Mouse (Mus musculus) heart, embryonic 14.5 days (tissue): ENCODE measurements around the gene Gm17268. TPM values are rescaled to one million over a fixed set of nuclear protein-coding genes. Genes with fewer than 3 reads are reported as not detected.
A peak's percentile ranks its signal among the peaks of the same experiment; 100 is the strongest.

Experiments used
- ATAC-seq: fragments of 200-750 bp; cut with Nextera tagmentation; 2 replicates; pipeline ENCODE4 v1.8.0; 2017; ENCODE audit warnings: low read depth, moderate TSS enrichment; ENCODE audit not compliant: insufficient number of reproducible peaks, insufficient read depth, low FRiP score
- H3K27ac ChIP-seq, 2 experiments: fragments of 200-500 bp in 1 of 2; fragments of 300-500 bp in 1 of 2; sonication (generic) in 1 of 2; replicated peaks in 1 of 2; 2 replicates each; pipeline ENCODE4 v1.5.1; 2012 to 2014; ENCODE audit warnings: low read depth in 2 of 2, low read length in 2 of 2, control low read depth in 1 of 2, mild to moderate bottlenecking in 1 of 2, mixed read lengths in 1 of 2; ENCODE audit not compliant: control insufficient read depth in 1 of 2, insufficient read depth in 1 of 2
- H3K27me3 ChIP-seq: fragments of 300-500 bp; sonication (generic); 2 replicates; pipeline ENCODE4 v1.6.1; 2014; ENCODE audit warnings: mild to moderate bottlenecking, low read length, control low read depth; ENCODE audit not compliant: control insufficient read depth, insufficient read depth
- H3K36me3 ChIP-seq: fragments of 300-500 bp; sonication (generic); 2 replicates; pipeline ENCODE4 v1.6.1; 2014; ENCODE audit warnings: mild to moderate bottlenecking, control low read depth, low read length, mixed read lengths; ENCODE audit not compliant: control insufficient read depth, insufficient read depth
- H3K4me1 ChIP-seq, 2 experiments: fragments of 200-500 bp in 1 of 2; fragments of 300-500 bp in 1 of 2; sonication (generic) in 1 of 2; 2 replicates each; pipeline ENCODE4 v1.6.1; 2012 to 2014; ENCODE audit warnings: low read length in 2 of 2, control low read depth in 1 of 2, mixed read lengths in 1 of 2; ENCODE audit not compliant: control insufficient read depth in 2 of 2, insufficient read depth in 2 of 2
- H3K4me2 ChIP-seq: fragments of 300-500 bp; sonication (generic); 2 replicates; pipeline ENCODE4 v1.6.1; 2014; ENCODE audit warnings: mild to moderate bottlenecking, low read length
- H3K4me3 ChIP-seq, 2 experiments: fragments of 200-500 bp in 1 of 2; fragments of 300-500 bp in 1 of 2; sonication (generic) in 1 of 2; 2 replicates each; pipeline ENCODE4 v1.5.1; 2012 to 2014; ENCODE audit warnings: low read length in 2 of 2, mild to moderate bottlenecking in 2 of 2, control low read depth in 1 of 2, low read depth in 1 of 2, moderate library complexity in 1 of 2; ENCODE audit not compliant: control insufficient read depth in 1 of 2, insufficient read depth in 1 of 2
- H3K9ac ChIP-seq: fragments of 300-500 bp; sonication (generic); 2 replicates; pipeline ENCODE4 v1.6.1; 2014; ENCODE audit warnings: mild to moderate bottlenecking, low read length
- H3K9me3 ChIP-seq: fragments of 300-500 bp; sonication (generic); 2 replicates; pipeline ENCODE4 v1.6.1; 2016; ENCODE audit warnings: low read length, control low read depth; ENCODE audit not compliant: control insufficient read depth
- WGBS: fragments of 180-500 bp; shearing (Covaris S2); extraction: QIAGEN DNeasy Blood & Tissue Kit; methylation state at CpG from one replicate; pipeline ENCODE4 v1.1.7; 2014; 5-methylcytosine and 5-hydroxymethylcytosine counted together
- polyA plus RNA-seq: library from polyadenylated mRNA; unstranded; fragments of >200 nt; fragmentation: Nextera tagmentation; extraction: Ambion mirVana; gene quantifications from 2 replicates; pipeline ENCODE4 v1.2.1, GENCODE M21; 2014

Gm17268 gene
- polyA plus RNA-seq, 1 experiment from 2014 or later = not detected

GRCm38 (mm10) chr11:82032136-82032535 is 6.2 kb downstream of the Gm17268 start:
- Histone ChIP-seq H3K27me3 (no peaks in the 10 kb centered on the region), H3K4me1 (peaks cover 8 to 18% of the 10 kb centered on the region in 2 experiments; a peak in 3 of 4 replicates), H3K27ac (peak overlapping the region; percentile 36 to 72; a peak in 3 of 4 replicates), H3K36me3 (no peaks in the 10 kb centered on the region), H3K9me3 (no peaks in the 10 kb centered on the region), H3K4me2 (no peak overlapping the region), H3K4me3 (no peak overlapping the region), H3K9ac (no peak overlapping the region)
- no peak for ATAC-seq

GRCm38 (mm10) chr11:82030171-82030570 is 8.2 kb downstream of the Gm17268 start:
- 79% methylated on average over 2 of the region's 2 CpGs for WGBS
- no peaks in the 10 kb centered on the region for H3K27me3 ChIP-seq

GRCm38 (mm10) chr11:82023769-82024168 is 14.6 kb downstream of the Gm17268 start:
- H3K9ac ChIP-seq = no peak overlapping the region
- no peak overlapping the region for H3K27ac ChIP-seq
- H3K4me1 ChIP-seq = peaks cover 2 to 9% of the 10 kb centered on the region in 2 experiments; a peak in 3 of 4 replicates
- no peak overlapping the region for H3K4me3 ChIP-seq
- WGBS = 75% methylated on average over 4 of the region's 4 CpGs
- H3K27me3 ChIP-seq = no peaks in the 10 kb centered on the region
- no peak for ATAC-seq
- no peak overlapping the region for H3K4me2 ChIP-seq
- H3K9me3 ChIP-seq = no peaks in the 10 kb centered on the region
- H3K36me3 ChIP-seq = no peaks in the 10 kb centered on the region

More at GRCm38 (mm10) chr11:82030171-82030570, 8.2 kb downstream of the Gm17268 start:
- Histone ChIP-seq H3K9me3 (no peaks in the 10 kb centered on the region), H3K9ac (no peak overlapping the region), H3K4me2 (no peak overlapping the region), H3K4me3 (no peak overlapping the region), H3K4me1 (peaks cover 6 to 18% of the 10 kb centered on the region in 2 experiments; a peak in 2 of 4 replicates), H3K27ac (no peak overlapping the region), H3K36me3 (no peaks in the 10 kb centered on the region)
- no peak for ATAC-seq

DNA sequence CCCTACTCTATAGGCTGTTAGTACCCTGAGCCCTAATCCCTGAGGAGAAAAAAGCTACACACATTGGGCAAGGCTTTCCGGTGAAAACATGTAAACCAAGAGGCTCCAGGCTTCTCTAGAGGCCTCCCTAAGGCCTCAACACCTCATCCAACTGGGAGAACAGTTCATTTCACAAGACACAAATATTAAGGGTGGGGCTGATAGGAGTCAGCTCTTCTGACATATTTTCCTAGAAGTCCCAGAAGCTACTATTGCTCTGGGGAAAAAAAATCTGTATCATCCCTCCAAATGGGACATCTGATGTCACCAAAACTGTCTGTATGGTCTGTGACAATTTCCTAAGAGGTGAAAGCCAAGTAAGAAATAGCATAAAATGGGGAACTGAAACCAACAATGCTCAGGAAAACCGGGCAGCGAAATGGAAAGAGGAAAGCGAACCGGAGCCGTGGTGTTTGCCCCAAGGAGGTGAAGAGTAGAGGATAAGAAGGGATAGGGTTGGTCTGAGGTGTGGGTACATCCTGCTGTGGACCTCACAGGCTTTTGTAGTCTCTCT is 15.8 kb downstream of the Gm17268 start:
- H3K9me3 ChIP-seq = no peaks in the 10 kb centered on the region
- H3K27ac ChIP-seq = no peak overlapping the region
- no peak overlapping the region for H3K4me2 ChIP-seq
- peaks cover 2 to 9% of the 10 kb centered on the region in 2 experiments; a peak in 3 of 4 replicates for H3K4me1 ChIP-seq
- H3K27me3 ChIP-seq = no peaks in the 10 kb centered on the region
- no peak for ATAC-seq
- H3K9ac ChIP-seq = no peak overlapping the region
- H3K36me3 ChIP-seq = no peaks in the 10 kb centered on the region
- WGBS = 89% methylated on average over 6 of the region's 6 CpGs
- H3K4me3 ChIP-seq = no peak overlapping the region

DNA sequence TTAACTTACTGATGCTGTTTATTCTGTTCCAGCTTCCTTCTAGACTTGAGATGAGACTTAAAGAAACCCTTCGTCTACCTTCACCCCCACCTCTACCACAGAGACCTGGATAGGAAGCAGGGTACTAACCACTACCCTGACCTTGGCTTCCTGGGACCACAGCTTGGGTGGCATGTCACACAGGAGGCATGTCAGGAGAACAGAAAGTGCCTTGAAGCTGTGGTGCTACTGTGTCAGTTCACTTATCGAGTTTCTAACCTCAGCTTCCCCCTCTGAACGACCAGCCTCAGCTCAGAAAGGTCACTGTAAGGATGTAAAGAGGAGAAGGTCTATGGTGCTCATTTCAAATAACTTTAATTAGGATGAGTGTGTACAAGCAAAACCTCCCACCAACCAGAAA is 17.0 kb downstream of the Gm17268 start:
- H3K9me3 ChIP-seq = no peaks in the 10 kb centered on the region
- no peak overlapping the region for H3K4me3 ChIP-seq
- no peak overlapping the region for H3K27ac ChIP-seq
- no peak overlapping the region for H3K4me2 ChIP-seq
- H3K4me1 ChIP-seq = peaks cover 2 to 9% of the 10 kb centered on the region in 2 experiments; a peak in 3 of 4 replicates
- no peak overlapping the region for H3K9ac ChIP-seq
- no peaks in the 10 kb centered on the region for H3K36me3 ChIP-seq
- 29% methylated on average over 3 of the region's 3 CpGs for WGBS
- H3K27me3 ChIP-seq = no peaks in the 10 kb centered on the region
- no peak for ATAC-seq

DNA sequence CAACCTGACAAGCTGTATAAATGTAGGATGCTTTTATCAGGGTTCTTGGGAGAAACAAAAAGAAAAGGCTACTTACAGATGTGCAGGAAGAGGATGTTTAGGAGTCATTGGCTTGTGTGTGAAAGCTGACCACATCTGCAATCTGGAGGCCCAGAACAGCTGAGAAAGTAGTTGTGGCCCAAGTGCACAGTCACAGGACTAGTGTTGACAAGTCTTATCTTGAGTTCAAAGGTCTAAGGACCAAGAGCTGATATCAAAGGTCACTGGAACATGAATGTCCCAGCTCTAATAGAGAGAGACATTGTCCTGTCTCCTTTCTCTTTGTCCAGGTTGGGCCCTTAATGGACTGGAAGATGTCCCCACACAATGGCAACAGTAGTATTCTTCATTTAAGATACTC is 18.6 kb downstream of the Gm17268 start:
- Histone ChIP-seq H3K4me2 (no peak overlapping the region), H3K4me3 (no peak overlapping the region), H3K27ac (no peak overlapping the region), H3K36me3 (no peaks in the 10 kb centered on the region), H3K9me3 (no peaks in the 10 kb centered on the region), H3K9ac (no peak overlapping the region), H3K27me3 (no peaks in the 10 kb centered on the region), H3K4me1 (peaks cover 2 to 9% of the 10 kb centered on the region in 2 experiments; a peak in 3 of 4 replicates)
- no peak for ATAC-seq

DNA sequence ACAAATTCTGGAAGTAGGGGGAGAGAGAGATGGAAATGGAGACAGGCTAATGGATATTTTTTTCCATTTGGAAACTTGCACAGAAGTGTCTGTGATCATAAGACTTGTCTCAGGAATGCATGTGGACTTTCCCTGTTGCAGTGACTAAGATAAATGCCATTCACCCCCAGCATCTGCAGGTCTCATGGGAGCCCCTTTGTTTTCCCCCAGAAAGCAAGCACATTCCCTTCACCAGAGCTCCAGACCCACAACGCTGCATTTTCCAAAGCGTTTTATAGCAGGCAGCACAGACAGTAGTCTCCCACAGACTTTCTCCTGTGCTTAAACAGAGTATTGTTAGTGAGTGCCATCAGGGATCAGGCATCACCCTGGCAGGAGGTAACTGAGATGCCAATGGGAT is 19.0 kb downstream of the Gm17268 start:
- Histone ChIP-seq H3K4me2 (no peak overlapping the region), H3K9ac (no peak overlapping the region), H3K27me3 (no peaks in the 10 kb centered on the region), H3K4me1 (peaks cover 2 to 9% of the 10 kb centered on the region in 2 experiments; a peak in 3 of 4 replicates), H3K27ac (no peak overlapping the region), H3K4me3 (no peak overlapping the region), H3K9me3 (no peaks in the 10 kb centered on the region), H3K36me3 (no peaks in the 10 kb centered on the region)
- ATAC-seq = no peak
- WGBS = 25% methylated on average over 2 of the region's 2 CpGs
